ENCODE assay signal across 23 mouse cellular contexts in genomic region chr9:41442418-41442817, GRCm38 (mm10).
DNase-seq lines count a peak whose midpoint lies in the region; TF ChIP-seq lines count a peak whose summit lies in the region.
"Had no signal": no experiment of that assay in that cellular context is flagged by ENCODE, and none has a peak within 500 bp of the region (broad histone marks: within the 10 kb centered on the region; RNA-seq: fewer than 3 reads in every experiment).

No protein-coding gene starts in this region.

- in situ Hi-C loops in CH12.LX (cut with MboI; ENCODE audit: low pct_ligation_motif_present, low pct_unique_long_range_greater_than_20kb, low sequenced_read_pairs): no loop called here

- dilution Hi-C loops in CH12.LX (cut with MboI; ENCODE audit: extremely low pct_ligation_motif_present, extremely low pct_unique_long_range_greater_than_20kb, low sequenced_read_pairs): no loop called here

- H3K27ac ChIP-seq in CH12.LX (ENCODE audit: insufficient read depth, low read depth): no peak overlapping the region
- H3K27ac ChIP-seq: forebrain, embryonic 10.5 days; forebrain, embryonic 13.5 days; gastrocnemius, adult 2 months; heart, embryonic 10.5 days; heart, embryonic 13.5 days; hindbrain, embryonic 12.5 days; hindbrain, embryonic 15.5 days had no signal

- intact Hi-C loops in left cerebral cortex, postnatal 4 days (cut with DNase I): no loop called here

- no peaks in the 10 kb centered on the region for H3K27me3 ChIP-seq in CH12.LX (replicated peaks)
- H3K27me3 ChIP-seq: forebrain, embryonic 13.5 days; heart, embryonic 13.5 days; hindbrain, embryonic 12.5 days; hindbrain, embryonic 15.5 days had no signal

- peaks cover 0 to 39% of the 10 kb centered on the region in 2 experiments; a peak in 2 of 4 replicates for H3K4me1 ChIP-seq in CH12.LX (ENCODE audit: control insufficient read depth in 1 of 2, insufficient read depth in 2 of 2)

- peak; percentile 38 to 51 for DNase-seq in frontal cortex, adult 2 months (ENCODE audit: extremely low spot score in 1 of 2, low spot score in 1 of 2)
- DNase-seq in frontal cortex, postnatal 14 days (ENCODE audit: low spot score in 2 of 2): no peak
- DNase-seq in left cerebral cortex, adult 11 months (ENCODE audit: low spot score): peak; percentile 18
- DNase-seq in left cerebral cortex, postnatal 4 days: no peak
- no peak for DNase-seq in CH12.LX (ENCODE audit: extremely low read depth)
- DNase-seq in brain, adult 2 months (ENCODE audit: low read depth, low spot score): peak; percentile 85
- no peak for DNase-seq in thymus, adult 18-20 months
- DNase-seq: adrenal gland, adult 8-10 months; adrenal gland, postnatal 25 days; B cell, adult 2 months; cerebellum, adult 18-20 months; cerebellum, adult 9-10 months; cerebellum, postnatal 14 days; gastrocnemius, adult 2 months; gastrocnemius, postnatal 14 days; heart, adult 18-20 months; heart, postnatal 14 days had no signal

- no peaks in the 10 kb centered on the region for H3K36me3 ChIP-seq in CH12.LX (replicated peaks in 1 of 2; ENCODE audit: control insufficient read depth in 1 of 2, insufficient read depth in 1 of 2, low read length in 1 of 2)

- H3K9ac ChIP-seq in CH12.LX (ENCODE audit: insufficient read depth, low read depth): no peak overlapping the region
- H3K9ac ChIP-seq: forebrain, embryonic 13.5 days; heart, embryonic 13.5 days; hindbrain, embryonic 12.5 days; hindbrain, embryonic 15.5 days had no signal

- H3K9me3 ChIP-seq in CH12.LX (replicated peaks; ENCODE audit: low read length): no peaks in the 10 kb centered on the region

- H3K79me2 ChIP-seq in CH12.LX (replicated peaks; ENCODE audit: control insufficient read depth, extremely low read depth, insufficient read depth, poor library complexity, severe bottlenecking): no peaks in the 10 kb centered on the region

- TF ChIP-seq RAD21 in CH12.LX (IDR thresholded peaks at IDR 0.05; ENCODE audit: low read depth, low read length): no peak

- H3K4me2 ChIP-seq in CH12.LX (ENCODE audit: insufficient read depth, low read depth, poor library complexity, severe bottlenecking): no peak overlapping the region
- H3K4me2 ChIP-seq: forebrain, embryonic 13.5 days; heart, embryonic 13.5 days; hindbrain, embryonic 12.5 days; hindbrain, embryonic 15.5 days had no signal

- no peak for TF ChIP-seq EP300 in CH12.LX (IDR thresholded peaks at IDR 0.05; ENCODE audit: low read length)

- no peak overlapping the region for H3K4me3 ChIP-seq in CH12.LX (replicated peaks in 1 of 3; ENCODE audit: low read depth in 2 of 3, low read length in 2 of 3, poor library complexity in 1 of 3)
- H3K4me3 ChIP-seq: forebrain, embryonic 10.5 days; forebrain, embryonic 13.5 days; gastrocnemius, adult 2 months; heart, embryonic 10.5 days; heart, embryonic 13.5 days; hindbrain, embryonic 12.5 days; hindbrain, embryonic 15.5 days had no signal

- TF ChIP-seq POLR2A in CH12.LX (IDR thresholded peaks at IDR 0.05; ENCODE audit: low read depth, low read length): no peak

- TF ChIP-seq CTCF in CH12.LX (conservative IDR thresholded peaks at IDR 0.05 in 1 of 2, IDR thresholded peaks at IDR 0.05 in 1 of 2; ENCODE audit: low read depth in 2 of 2, low read length in 2 of 2): no peak

TF ChIP-seq in CH12.LX, 34 proteins besides CTCF, POLR2A, EP300 and RAD21:
- TF ChIP-seq MAFK (IDR thresholded peaks at IDR 0.05; ENCODE audit: insufficient replicate concordance, low read length): peak; percentile 72; the same call in 1 of the 2 replicates
- no peak for TF ChIP-seq SIN3A (IDR thresholded peaks at IDR 0.05; ENCODE audit: low read length)

Comparison
In these comparisons a context has a peak if more than half of its experiments do, and no peak if none do; other contexts are left out.
1. DNase-seq: peak in frontal cortex, adult 2 months (2 of 2), left cerebral cortex, adult 11 months (single experiment) and brain, adult 2 months (single experiment); none in frontal cortex, postnatal 14 days (0 of 2), left cerebral cortex, postnatal 4 days (single experiment), CH12.LX (single experiment) and thymus, adult 18-20 months (0 of 2).